Mouse (Mus musculus): Measurements from ENCODE around the gene Slc25a21. TPM values are rescaled to one million over a fixed set of nuclear protein-coding genes. Genes with fewer than 3 reads are reported as not detected.
A peak's percentile ranks its signal among the peaks of the same experiment; 100 is the strongest.
"Not testable (repeated sequence)": the region's sequence is repeated elsewhere in the genome, so short reads cannot be mapped to it uniquely, and the experiment has no call there.

The Slc25a21 gene
- total RNA-seq (2021), result under 1 TPM; 0.38 to 0.53 TPM
- long read RNA-seq, result 0 reads

GRCm38 (mm10) chr12:57197363-57198026, at the start of gene Slc25a21:
Gene Slc25a21 (minus strand): TSS chr12:57197472.
- no peak for DNase-seq (ENCODE audit: low spot score in 2 of 2)

- DNase-seq (ENCODE audit: low spot score in 2 of 2), result no peak
Observed at GRCm38 (mm10) chr12:57243671-57244495, 46.6 kb upstream of the Slc25a21 start.

GRCm38 (mm10) chr12:57233386-57233785, 36.1 kb upstream of the Slc25a21 start:
- no peak for DNase-seq (ENCODE audit: low spot score in 2 of 2)

GRCm38 (mm10) chr12:57231085-57231875, 34.0 kb upstream of the Slc25a21 start:
- DNase-seq (ENCODE audit: low spot score in 2 of 2), result no peak

- DNase-seq (ENCODE audit: low spot score in 2 of 2), result peak; percentile 82 to 86
Observed at GRCm38 (mm10) chr12:57230192-57230706, 33.0 kb upstream of the Slc25a21 start, which contains the start of the genes Prps1l3 and Mipol1. Gene Prps1l3 (plus strand): TSS chr12:57230412. Gene Mipol1 (plus strand): TSS chr12:57230427.

- no peak for DNase-seq (ENCODE audit: low spot score in 2 of 2)
Observed at GRCm38 (mm10) chr12:57229703-57230102, 32.4 kb upstream of the Slc25a21 start.

- no peak for DNase-seq (ENCODE audit: low spot score in 2 of 2)
Observed at GRCm38 (mm10) chr12:57227776-57228175, 30.5 kb upstream of the Slc25a21 start.

GRCm38 (mm10) chr12:57226411-57226810, 29.1 kb upstream of the Slc25a21 start:
- no peak for DNase-seq (ENCODE audit: low spot score in 2 of 2)

GRCm38 (mm10) chr12:57212463-57212862, 15.2 kb upstream of the Slc25a21 start:
- DNase-seq (ENCODE audit: low spot score in 2 of 2), result not testable (repeated sequence)

- peak; percentile 59 to 63 for DNase-seq (ENCODE audit: low spot score in 2 of 2)
Observed at GRCm38 (mm10) chr12:57211353-57212311, 14.4 kb upstream of the Slc25a21 start.

- no peak for DNase-seq (ENCODE audit: low spot score in 2 of 2)
Observed at GRCm38 (mm10) chr12:57204276-57204851, 7.1 kb upstream of the Slc25a21 start.

- no peak for DNase-seq (ENCODE audit: low spot score in 2 of 2)
Observed at GRCm38 (mm10) chr12:57201901-57202300, 4.6 kb upstream of the Slc25a21 start.

GRCm38 (mm10) chr12:57199427-57199826, 2.2 kb upstream of the Slc25a21 start:
- DNase-seq (ENCODE audit: low spot score in 2 of 2), result no peak

- DNase-seq (ENCODE audit: low spot score in 2 of 2), result no peak
Observed at GRCm38 (mm10) chr12:57198269-57198668, 997 bp upstream of the Slc25a21 start.

- DNase-seq (ENCODE audit: low spot score in 2 of 2), result peak in 1 of 2 experiments; percentile 28
Observed at GRCm38 (mm10) chr12:57196608-57197362, 487 bp downstream of the Slc25a21 start.

GRCm38 (mm10) chr12:57196286-57196607, 1.0 kb downstream of the Slc25a21 start:
- DNase-seq (ENCODE audit: low spot score in 2 of 2), result no peak

- DNase-seq (ENCODE audit: low spot score in 2 of 2), result peak in 1 of 2 experiments; percentile 12
Observed at GRCm38 (mm10) chr12:57194609-57195008, 2.7 kb downstream of the Slc25a21 start.

- DNase-seq (ENCODE audit: low spot score in 2 of 2), result no peak
Observed at GRCm38 (mm10) chr12:57187032-57187431, 10.2 kb downstream of the Slc25a21 start.

- DNase-seq (ENCODE audit: low spot score in 2 of 2), result no peak
Observed at GRCm38 (mm10) chr12:57186126-57186525, 11.1 kb downstream of the Slc25a21 start.
